Mouse (Mus musculus) monocyte, adult 2 months (primary cell): ENCODE data around the gene Teddm3.
"Not testable (repeated sequence)": the region's sequence is repeated elsewhere in the genome, so short reads cannot be mapped to it uniquely, and the experiment has no call there.

Source experiments
- DNase-seq, 2 experiments: peaks; one replicate each; pipeline ENCODE4 v3.0.0; 2022; ENCODE audit warnings: low spot score in 2 of 2, low read depth in 1 of 2

Gene Teddm3

DNA sequence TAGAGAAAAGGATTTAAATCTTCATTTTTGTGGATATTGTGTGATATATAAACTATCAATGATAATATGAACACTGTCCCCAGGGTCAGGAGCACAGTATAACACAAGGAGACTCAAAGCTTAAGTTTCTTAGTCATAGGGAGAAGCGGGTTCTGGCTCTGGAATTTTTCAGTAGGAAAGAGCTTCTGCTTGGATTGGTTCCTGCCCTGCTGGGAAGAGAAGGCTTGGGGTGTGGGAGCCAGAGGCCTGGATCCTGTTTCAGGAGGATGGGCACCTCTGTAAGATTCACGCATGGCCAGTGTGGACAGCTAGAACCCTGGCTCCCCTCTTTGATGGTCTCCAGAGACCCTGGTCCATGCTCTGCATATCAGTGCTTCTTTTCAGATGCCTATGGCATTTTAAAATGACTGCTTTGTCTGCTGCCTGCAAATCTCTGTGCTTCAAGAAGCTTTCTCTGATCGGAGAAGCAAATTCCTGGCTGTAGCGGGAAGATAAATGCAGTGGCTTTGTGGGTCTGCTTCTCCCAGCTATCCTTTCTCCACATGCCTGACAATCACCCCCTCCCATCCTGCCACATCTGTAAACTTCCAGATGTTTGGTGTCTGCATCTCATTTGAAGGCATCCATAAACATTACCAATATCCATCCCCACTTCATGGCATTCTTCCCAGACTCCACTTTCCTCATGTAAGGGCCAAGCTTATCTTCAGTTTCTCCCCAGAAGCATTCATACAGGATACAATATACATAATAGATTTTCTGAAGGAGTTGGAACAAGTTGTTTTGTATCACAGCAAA, 2.0 kb downstream of the Teddm3 start:
- no peak for DNase-seq

DNA sequence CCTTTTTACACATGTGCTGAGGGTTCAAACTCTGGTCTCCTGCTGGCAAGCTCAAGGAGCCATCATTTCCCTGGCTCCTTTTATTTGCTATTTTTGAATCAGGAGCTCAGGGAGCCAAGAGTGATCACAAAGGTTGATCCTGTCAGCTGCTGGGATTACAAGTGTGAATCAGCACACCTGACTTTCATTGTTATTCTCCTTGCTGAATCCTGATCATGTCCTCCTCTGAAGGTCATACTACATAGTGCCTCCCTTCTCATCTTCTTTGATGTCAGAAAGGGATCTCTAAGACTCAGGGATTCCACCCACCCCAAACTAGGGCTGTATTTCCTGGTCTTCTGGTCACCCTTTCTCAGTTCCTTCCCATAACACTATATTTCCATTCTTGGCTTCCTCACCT, 3.9 kb downstream of the Teddm3 start:
- no peak for DNase-seq

DNA sequence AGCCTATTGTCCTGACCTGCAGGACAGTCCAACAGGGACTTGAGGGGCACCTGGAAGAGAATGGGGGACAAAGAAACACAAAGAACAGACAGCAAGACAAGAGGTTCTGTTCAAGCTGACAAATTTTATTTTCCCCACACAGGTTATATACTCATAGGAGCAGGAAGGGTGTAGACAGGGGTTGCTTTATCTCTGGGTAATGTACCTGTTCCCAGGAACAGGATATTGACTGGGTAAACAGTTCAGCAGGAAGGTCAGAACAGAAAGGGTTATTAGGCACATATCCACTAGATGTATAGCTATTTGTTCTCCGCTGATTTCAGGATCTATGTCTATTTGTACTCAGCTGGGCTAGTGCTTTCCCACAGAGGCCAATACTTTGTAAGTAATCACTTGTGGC, 5.3 kb downstream of the Teddm3 start:
- DNase-seq = not testable (repeated sequence)

DNA sequence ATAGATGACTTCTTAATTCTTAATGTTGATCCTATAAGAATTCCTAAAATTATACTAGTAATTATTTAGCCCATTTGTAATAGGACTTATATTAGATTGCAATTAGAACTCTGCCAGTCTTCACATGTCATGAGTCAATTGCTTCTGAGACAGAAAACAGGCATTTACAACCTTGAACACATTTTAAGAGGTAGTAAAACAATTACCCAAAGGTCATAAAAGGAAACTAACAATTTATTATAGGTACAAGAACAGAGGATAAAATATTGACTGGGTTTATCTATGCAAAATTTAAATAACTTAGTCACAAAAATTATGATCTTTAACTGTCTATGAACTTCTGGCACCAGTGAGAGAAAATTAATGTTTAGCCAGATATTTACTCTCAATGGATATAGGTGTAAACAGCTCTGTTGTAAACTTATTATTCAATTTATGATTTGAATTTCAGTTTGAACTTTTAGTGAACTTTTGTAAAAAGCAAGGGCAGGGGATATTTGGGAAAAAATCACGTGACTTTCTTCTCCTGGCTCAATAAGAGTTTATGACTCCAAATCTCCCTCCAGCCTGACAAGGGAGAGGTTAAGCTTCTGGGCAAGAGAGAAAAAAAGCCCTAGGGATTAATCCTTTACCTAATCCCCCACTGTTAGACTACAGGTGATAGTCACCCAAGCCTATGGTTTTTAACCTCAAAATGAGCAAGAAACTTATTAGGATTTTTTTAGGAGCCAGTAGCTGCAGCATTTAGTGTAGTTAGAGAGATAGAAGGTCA, 17.3 kb downstream of the Teddm3 start:
- DNase-seq = no peak

DNA sequence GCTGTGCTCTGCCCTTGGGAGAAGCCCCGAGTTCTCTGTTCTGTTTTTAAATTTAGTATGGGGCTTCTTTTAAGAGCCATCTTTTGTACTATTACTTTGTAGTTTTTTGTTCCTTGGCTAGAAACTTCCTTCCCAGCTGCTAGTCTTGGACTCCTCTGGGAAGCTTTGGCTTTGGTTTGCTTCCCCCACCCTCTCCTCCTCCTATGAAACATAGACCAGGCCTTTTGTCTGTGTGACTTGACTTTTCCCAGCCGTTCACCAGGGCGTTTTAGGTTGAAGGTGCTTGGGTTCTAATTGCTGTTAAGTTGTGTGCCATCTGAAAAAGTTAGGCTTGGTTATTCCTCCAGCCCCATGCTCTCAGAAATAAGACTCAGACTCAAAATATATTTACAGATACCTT, 26.1 kb downstream of the Teddm3 start:
- DNase-seq = not testable (repeated sequence)

DNA sequence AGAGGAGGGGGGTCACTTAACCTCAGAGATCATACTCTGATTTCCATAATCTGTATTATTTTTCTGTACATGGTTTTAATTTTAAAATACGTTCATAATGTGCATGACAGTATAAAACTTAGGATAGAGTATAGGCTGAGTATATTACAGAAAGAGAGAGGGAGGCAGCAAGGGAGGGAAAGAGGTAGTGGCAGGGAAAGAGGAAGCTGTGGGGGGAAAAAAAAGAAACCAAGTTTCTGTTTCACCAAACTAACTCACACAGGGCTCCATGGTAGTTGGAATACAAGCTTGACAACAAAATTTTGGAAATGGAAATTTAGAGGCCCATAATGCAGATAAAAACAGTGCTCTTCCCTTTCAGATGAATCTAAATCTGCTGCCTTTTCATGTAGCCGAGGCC, 31.0 kb downstream of the Teddm3 start:
- not testable (repeated sequence) for DNase-seq

DNA sequence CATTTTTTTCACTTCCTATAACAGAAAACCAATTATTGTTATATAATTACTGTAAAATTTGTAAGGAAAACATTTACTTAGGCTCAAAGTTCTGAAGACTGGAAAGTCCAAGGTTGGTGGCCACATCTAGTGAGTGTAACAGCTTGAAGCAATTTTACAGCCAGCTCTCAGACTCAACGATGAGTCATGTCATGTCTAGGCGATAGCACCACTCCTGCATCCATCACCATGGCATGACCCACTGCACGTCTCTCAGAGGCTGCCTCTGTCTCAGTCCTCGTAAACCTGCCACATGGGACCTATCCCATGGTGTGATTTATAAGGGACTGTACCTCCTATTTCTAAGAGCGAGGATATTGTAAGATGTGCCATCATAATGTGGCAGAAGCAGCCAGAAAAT, 37.7 kb downstream of the Teddm3 start:
- DNase-seq = no peak

DNA sequence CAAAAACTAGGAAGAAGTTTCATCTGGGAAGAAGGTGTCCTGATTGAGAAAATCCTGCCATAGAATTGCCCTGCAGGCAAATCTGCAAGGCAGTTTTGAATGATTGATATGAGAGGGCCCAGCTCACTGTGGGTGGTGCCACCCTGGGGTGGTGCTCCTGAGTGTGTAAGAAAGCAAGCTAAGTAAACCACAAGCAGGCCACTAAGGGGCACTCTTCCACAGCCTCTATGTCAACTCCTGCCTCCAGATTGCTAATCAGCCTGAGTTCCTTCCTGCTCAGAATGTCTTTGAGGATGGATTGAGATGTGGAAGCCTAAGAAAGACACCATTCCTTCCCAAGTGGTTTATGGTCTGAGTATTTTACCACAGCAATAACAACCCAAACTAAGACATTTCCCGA, 44.3 kb downstream of the Teddm3 start:
- no peak for DNase-seq
